Mouse (Mus musculus) forebrain, embryonic 14.5 days (tissue): ENCODE results near the gene Mettl11b. TPM values are rescaled to one million over a fixed set of nuclear protein-coding genes. Genes with fewer than 3 reads are reported as not detected.

Source experiments
- ATAC-seq: fragments of 200-750 bp; cut with Nextera tagmentation; 2 replicates; pipeline ENCODE4 v1.8.0; 2017; ENCODE audit warnings: mild to moderate bottlenecking, moderate library complexity
- DNase-seq: peaks from one replicate; pipeline ENCODE4 v3.0.0-alpha.2; 2015; ENCODE audit warnings: low spot score
- H3K27ac ChIP-seq: fragments of 300-500 bp; sonication (generic); 2 replicates; pipeline ENCODE4 v1.5.1; 2014; ENCODE audit warnings: low read depth, mild to moderate bottlenecking, control low read depth, low read length, moderate library complexity
- H3K27me3 ChIP-seq: fragments of 300-500 bp; sonication (generic); replicated peaks from 2 replicates; pipeline ENCODE4 v1.6.1; 2014; ENCODE audit warnings: low read length, control low read depth, mixed read lengths; ENCODE audit not compliant: control insufficient read depth, insufficient read depth
- H3K36me3 ChIP-seq: fragments of 300-500 bp; sonication (generic); 2 replicates; pipeline ENCODE4 v1.6.1; 2014; ENCODE audit warnings: low read length, control low read depth; ENCODE audit not compliant: control insufficient read depth, insufficient read depth
- H3K4me1 ChIP-seq: fragments of 300-500 bp; sonication (generic); 2 replicates; pipeline ENCODE4 v1.6.1; 2014; ENCODE audit warnings: antibody characterized with exemption, low read length, control low read depth; ENCODE audit not compliant: control insufficient read depth, insufficient read depth
- H3K4me2 ChIP-seq: fragments of 300-500 bp; sonication (generic); 2 replicates; pipeline ENCODE4 v1.6.1; 2014; ENCODE audit warnings: mild to moderate bottlenecking, control low read depth, low read length
- H3K4me3 ChIP-seq: fragments of 300-500 bp; sonication (generic); 2 replicates; pipeline ENCODE4 v1.5.1; 2014; ENCODE audit warnings: low read depth, low read length, control low read depth
- H3K9ac ChIP-seq: fragments of 300-500 bp; sonication (generic); 2 replicates; pipeline ENCODE4 v1.6.1; 2014; ENCODE audit warnings: mild to moderate bottlenecking, low read length, control low read depth, moderate library complexity
- H3K9me3 ChIP-seq: fragments of 300-500 bp; sonication (generic); replicated peaks from 2 replicates; pipeline ENCODE4 v1.6.1; 2016; ENCODE audit warnings: low read length, control low read depth, mixed read lengths; ENCODE audit not compliant: control insufficient read depth
- WGBS: fragments of 180-500 bp; shearing (Covaris S2); extraction: QIAGEN DNeasy Blood & Tissue Kit; methylation state at CpG from one replicate; pipeline ENCODE4 v1.1.7; 2014; 5-methylcytosine and 5-hydroxymethylcytosine counted together
- polyA plus RNA-seq: library from polyadenylated mRNA; unstranded; fragments of >200 nt; fragmentation: Nextera tagmentation; extraction: Ambion mirVana; gene quantifications from 2 replicates; pipeline ENCODE4 v1.2.1, GENCODE M21; 2014

Gene Mettl11b
- polyA plus RNA-seq, 1 experiment from 2014 or later = 1.1 TPM

GRCm38 (mm10) chr1:163700571-163700970 is 24.5 kb downstream of the Mettl11b start:
- Histone ChIP-seq H3K4me3 (no peak overlapping the region), H3K27ac (no peak overlapping the region), H3K27me3 (no peaks in the 10 kb centered on the region), H3K4me2 (no peak overlapping the region), H3K9me3 (no peaks in the 10 kb centered on the region), H3K36me3 (no peaks in the 10 kb centered on the region), H3K9ac (no peak overlapping the region), H3K4me1 (no peaks in the 10 kb centered on the region)
- DNase-seq (no peak), ATAC-seq (no peak)
- WGBS = 90% methylated on average over 7 of the region's 7 CpGs

GRCm38 (mm10) chr1:163699702-163700101 is 25.3 kb downstream of the Mettl11b start:
- DNase-seq (no peak), ATAC-seq (no peak)
- Histone ChIP-seq H3K4me1 (no peaks in the 10 kb centered on the region), H3K27ac (no peak overlapping the region), H3K9ac (no peak overlapping the region), H3K4me2 (no peak overlapping the region), H3K27me3 (no peaks in the 10 kb centered on the region), H3K36me3 (no peaks in the 10 kb centered on the region), H3K9me3 (no peaks in the 10 kb centered on the region), H3K4me3 (no peak overlapping the region)
- WGBS = 91% methylated on average over 3 of the region's 3 CpGs

- H3K9ac ChIP-seq = no peak overlapping the region
- H3K9me3 ChIP-seq = no peaks in the 10 kb centered on the region
- no peaks in the 10 kb centered on the region for H3K27me3 ChIP-seq
- no peak overlapping the region for H3K4me2 ChIP-seq
- WGBS = 87% methylated on average over 3 of the region's 3 CpGs
- H3K4me3 ChIP-seq = no peak overlapping the region
- DNase-seq (no peak), ATAC-seq (no peak)
- no peaks in the 10 kb centered on the region for H3K4me1 ChIP-seq
- no peaks in the 10 kb centered on the region for H3K36me3 ChIP-seq
- H3K27ac ChIP-seq = no peak overlapping the region
Measured at GRCm38 (mm10) chr1:163691860-163692259, 33.2 kb downstream of the Mettl11b start.

- WGBS = 83% methylated on average over 2 of the region's 2 CpGs
Measured at GRCm38 (mm10) chr1:163682935-163683430, 42.0 kb downstream of the Mettl11b start.

GRCm38 (mm10) chr1:163682127-163682526 is 42.9 kb downstream of the Mettl11b start:
- ATAC-seq = no peak

More at GRCm38 (mm10) chr1:163682935-163683430, 42.0 kb downstream of the Mettl11b start:
- no peaks in the 10 kb centered on the region for H3K27me3 ChIP-seq
- H3K4me1 ChIP-seq = no peaks in the 10 kb centered on the region
- no peak overlapping the region for H3K27ac ChIP-seq
- H3K36me3 ChIP-seq = no peaks in the 10 kb centered on the region
- ATAC-seq = no peak
- no peak overlapping the region for H3K4me2 ChIP-seq
- no peak for DNase-seq
- no peak overlapping the region for H3K4me3 ChIP-seq
- no peak overlapping the region for H3K9ac ChIP-seq
- no peaks in the 10 kb centered on the region for H3K9me3 ChIP-seq

GRCm38 (mm10) chr1:163672866-163673265 is 52.2 kb downstream of the Mettl11b start:
- Histone ChIP-seq H3K9ac (no peak overlapping the region), H3K27me3 (no peaks in the 10 kb centered on the region), H3K9me3 (no peaks in the 10 kb centered on the region), H3K36me3 (no peaks in the 10 kb centered on the region), H3K27ac (no peak overlapping the region), H3K4me2 (no peak overlapping the region), H3K4me1 (no peaks in the 10 kb centered on the region), H3K4me3 (no peak overlapping the region)
- DNase-seq (no peak), ATAC-seq (no peak)
- 95% methylated on average over 3 of the region's 3 CpGs for WGBS

More at GRCm38 (mm10) chr1:163682127-163682526, 42.9 kb downstream of the Mettl11b start:
- Histone ChIP-seq H3K9ac (no peak overlapping the region), H3K36me3 (no peaks in the 10 kb centered on the region), H3K27me3 (no peaks in the 10 kb centered on the region), H3K4me2 (no peak overlapping the region), H3K4me1 (no peaks in the 10 kb centered on the region), H3K9me3 (no peaks in the 10 kb centered on the region), H3K27ac (no peak overlapping the region), H3K4me3 (no peak overlapping the region)
- DNase-seq = no peak
- 41% methylated on average over 3 of the region's 3 CpGs for WGBS

GRCm38 (mm10) chr1:163671326-163671725 is 53.7 kb downstream of the Mettl11b start:
- DNase-seq = no peak
- 91% methylated on average over 4 of the region's 4 CpGs for WGBS
- H3K9me3 ChIP-seq = no peaks in the 10 kb centered on the region

GRCm38 (mm10) chr1:163670702-163671101 is 54.3 kb downstream of the Mettl11b start:
- H3K27me3 ChIP-seq = no peaks in the 10 kb centered on the region
- no peak overlapping the region for H3K27ac ChIP-seq
- no peak for ATAC-seq
- DNase-seq = no peak
- H3K36me3 ChIP-seq = no peaks in the 10 kb centered on the region
- H3K9me3 ChIP-seq = no peaks in the 10 kb centered on the region
- no peak overlapping the region for H3K4me2 ChIP-seq
- no peak overlapping the region for H3K4me3 ChIP-seq
- no peaks in the 10 kb centered on the region for H3K4me1 ChIP-seq
- 20% methylated on average over 4 of the region's 4 CpGs for WGBS
- no peak overlapping the region for H3K9ac ChIP-seq

More at GRCm38 (mm10) chr1:163671326-163671725, 53.7 kb downstream of the Mettl11b start:
- Histone ChIP-seq H3K4me3 (no peak overlapping the region), H3K36me3 (no peaks in the 10 kb centered on the region), H3K27ac (no peak overlapping the region), H3K4me2 (no peak overlapping the region), H3K9ac (no peak overlapping the region), H3K27me3 (no peaks in the 10 kb centered on the region), H3K4me1 (no peaks in the 10 kb centered on the region)
- no peak for ATAC-seq

- H3K4me2 ChIP-seq = no peak overlapping the region
- no peaks in the 10 kb centered on the region for H3K9me3 ChIP-seq
- no peaks in the 10 kb centered on the region for H3K4me1 ChIP-seq
- H3K36me3 ChIP-seq = no peaks in the 10 kb centered on the region
- no peak for ATAC-seq
- WGBS = 86% methylated on average over 4 of the region's 4 CpGs
- no peaks in the 10 kb centered on the region for H3K27me3 ChIP-seq
- H3K9ac ChIP-seq = no peak overlapping the region
- no peak for DNase-seq
- no peak overlapping the region for H3K27ac ChIP-seq
- H3K4me3 ChIP-seq = no peak overlapping the region
Measured at GRCm38 (mm10) chr1:163669936-163670335, 55.1 kb downstream of the Mettl11b start.
